Mouse (Mus musculus) hindbrain, embryonic 15.5 days (tissue): ENCODE data around the gene Eva1b. TPM values are rescaled to one million over a fixed set of nuclear protein-coding genes. Genes with fewer than 3 reads are reported as not detected.

Experiments used
- ATAC-seq: fragments of 200-750 bp; cut with Nextera tagmentation; 2 replicates; pipeline ENCODE4 v1.8.0; 2017; ENCODE audit warnings: low read depth, moderate number of reproducible peaks, moderate TSS enrichment; ENCODE audit not compliant: low FRiP score
- H3K27ac ChIP-seq: fragments of 300-500 bp; sonication (generic); replicated peaks from 2 replicates; pipeline ENCODE4 v1.5.1; 2015; ENCODE audit warnings: mild to moderate bottlenecking, inconsistent platforms
- H3K27me3 ChIP-seq: fragments of 300-500 bp; sonication (generic); 2 replicates; pipeline ENCODE4 v1.6.1; 2015; ENCODE audit warnings: control low read depth, inconsistent platforms
- H3K36me3 ChIP-seq: fragments of 300-500 bp; sonication (generic); 2 replicates; pipeline ENCODE4 v1.6.1; 2015; ENCODE audit warnings: control low read depth, inconsistent platforms
- H3K4me1 ChIP-seq: fragments of 300-500 bp; sonication (generic); replicated peaks from 2 replicates; pipeline ENCODE4 v1.6.1; 2015; ENCODE audit warnings: control low read depth, inconsistent platforms
- H3K4me2 ChIP-seq: fragments of 300-500 bp; sonication (generic); 2 replicates; pipeline ENCODE4 v1.6.1; 2015; ENCODE audit warnings: moderate library complexity, mild to moderate bottlenecking, inconsistent platforms
- H3K4me3 ChIP-seq: fragments of 300-500 bp; sonication (generic); 2 replicates; pipeline ENCODE4 v1.5.1; 2015; ENCODE audit warnings: mild to moderate bottlenecking, inconsistent platforms
- H3K9ac ChIP-seq: fragments of 300-500 bp; sonication (generic); 2 replicates; pipeline ENCODE4 v1.6.1; 2015; ENCODE audit warnings: inconsistent platforms
- H3K9me3 ChIP-seq: fragments of 300-500 bp; sonication (generic); 2 replicates; pipeline ENCODE4 v1.6.1; 2016; ENCODE audit warnings: control low read depth, inconsistent platforms
- WGBS: fragments of 180-500 bp; shearing (Covaris S2); methylation state at CpG from one replicate; pipeline ENCODE4 v1.1.7; 2015; 5-methylcytosine and 5-hydroxymethylcytosine counted together
- polyA plus RNA-seq: library from polyadenylated mRNA; unstranded; fragments of >200 nt; fragmentation: Nextera tagmentation; extraction: Ambion mirVana; gene quantifications from 2 replicates; pipeline ENCODE4 v1.2.1, GENCODE M21; 2015

Gene Eva1b
- polyA plus RNA-seq, 1 experiment from 2014 or later = 14.5 TPM

DNA sequence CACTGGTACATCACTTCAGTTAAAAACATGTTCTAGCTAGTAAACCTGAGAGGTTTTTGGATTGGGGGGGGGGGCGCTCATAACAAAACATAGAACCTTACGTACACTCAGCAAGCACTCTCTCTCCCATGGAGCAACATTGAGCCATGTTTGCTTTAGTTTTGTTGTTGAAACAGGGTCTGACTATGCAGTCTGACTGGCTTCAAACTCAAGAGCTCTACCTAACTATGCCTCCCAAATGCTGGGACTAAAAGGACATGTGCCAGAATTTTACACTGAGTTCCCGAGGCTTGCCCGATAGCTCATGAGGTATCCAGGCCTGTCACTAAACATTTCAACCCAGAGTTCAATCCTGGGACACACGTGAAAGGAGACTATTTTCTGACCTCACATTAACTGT lies 35.5 kb downstream of the Eva1b start:
- ATAC-seq = no peak
- H3K27me3 ChIP-seq = no peaks in the 10 kb centered on the region
- H3K4me2 ChIP-seq = no peak overlapping the region
- H3K36me3 ChIP-seq = peaks cover 20% of the 10 kb centered on the region
- no peak overlapping the region for H3K27ac ChIP-seq
- 87% methylated on average over 5 of the region's 5 CpGs for WGBS
- H3K4me1 ChIP-seq = no peaks in the 10 kb centered on the region
- H3K9ac ChIP-seq = no peak overlapping the region
- no peak overlapping the region for H3K4me3 ChIP-seq
- H3K9me3 ChIP-seq = no peaks in the 10 kb centered on the region

DNA sequence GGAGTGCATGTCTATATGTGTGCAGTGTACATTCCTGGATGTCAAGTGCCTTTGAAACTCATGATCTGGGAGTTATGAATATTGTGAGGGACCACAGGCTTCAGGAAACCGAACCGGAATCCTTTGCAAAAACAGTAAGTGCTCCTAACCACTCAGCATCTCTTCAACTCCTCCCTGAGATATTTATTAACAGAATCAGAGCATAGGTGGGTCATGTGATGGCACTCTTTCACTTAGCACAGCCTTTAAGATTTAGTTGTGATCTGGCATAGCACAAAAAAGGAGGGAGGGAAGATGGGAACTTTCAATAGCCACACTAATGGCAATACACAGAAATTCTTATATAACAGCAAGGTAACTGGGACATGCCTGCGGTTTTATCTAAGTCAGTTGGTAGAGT lies 39.6 kb downstream of the Eva1b start:
- Histone ChIP-seq H3K9me3 (no peaks in the 10 kb centered on the region), H3K27ac (no peak overlapping the region), H3K4me1 (no peaks in the 10 kb centered on the region), H3K27me3 (no peaks in the 10 kb centered on the region), H3K36me3 (peaks cover 12% of the 10 kb centered on the region; the same call in 1 of the 2 replicates), H3K4me2 (no peak overlapping the region), H3K9ac (no peak overlapping the region), H3K4me3 (no peak overlapping the region)
- no peak for ATAC-seq
- WGBS = 96% methylated on average over 3 of the region's 3 CpGs

DNA sequence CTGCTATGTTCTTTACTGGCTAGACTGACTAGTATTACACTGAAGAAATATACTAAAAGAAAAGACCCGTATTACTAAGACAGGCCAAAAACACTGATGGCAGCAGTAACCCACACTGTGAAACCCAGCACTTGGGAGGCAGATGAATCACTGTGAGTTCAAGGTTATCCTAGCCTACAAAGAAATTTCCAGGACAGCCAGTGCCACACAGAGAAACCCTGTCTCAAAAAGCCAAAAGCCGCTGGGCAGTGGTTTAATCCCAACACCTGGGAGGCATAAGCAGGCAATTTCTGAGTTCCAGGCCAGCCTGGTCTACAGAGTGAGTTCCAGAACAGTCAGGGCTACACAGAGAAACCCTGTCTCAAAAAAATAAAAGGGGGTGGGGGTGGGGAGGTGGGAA lies 43.1 kb downstream of the Eva1b start:
- Histone ChIP-seq H3K36me3 (peaks cover 26% of the 10 kb centered on the region), H3K9me3 (no peaks in the 10 kb centered on the region), H3K27me3 (no peaks in the 10 kb centered on the region), H3K27ac (no peak overlapping the region), H3K4me3 (no peak overlapping the region), H3K4me1 (no peaks in the 10 kb centered on the region), H3K9ac (no peak overlapping the region), H3K4me2 (no peak overlapping the region)
- 94% methylated on average over 2 of the region's 2 CpGs for WGBS
- no peak for ATAC-seq

DNA sequence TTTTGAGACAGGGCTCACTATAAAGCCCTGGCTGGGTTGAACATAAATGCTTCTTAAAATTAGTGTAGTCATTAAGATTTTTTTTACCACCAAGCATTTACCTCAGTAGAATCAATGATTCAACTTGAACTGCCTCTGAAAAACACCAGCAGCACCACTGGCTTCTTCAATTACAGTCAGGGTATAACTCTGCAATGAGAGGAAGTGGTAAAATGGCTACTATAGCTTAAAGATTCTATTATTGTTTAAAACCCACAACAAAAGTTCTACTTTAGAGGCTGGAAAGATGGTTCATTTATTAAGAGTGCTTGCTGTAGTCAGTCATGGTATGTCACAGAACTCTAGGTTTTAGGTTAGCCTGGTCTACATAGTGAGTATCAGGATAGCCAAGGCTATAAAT lies 46.7 kb downstream of the Eva1b start:
- no peak for ATAC-seq
- no peak overlapping the region for H3K4me3 ChIP-seq
- H3K27ac ChIP-seq = no peak overlapping the region
- no peak overlapping the region for H3K4me2 ChIP-seq
- H3K9me3 ChIP-seq = no peaks in the 10 kb centered on the region
- no peaks in the 10 kb centered on the region for H3K27me3 ChIP-seq
- peaks cover 17% of the 10 kb centered on the region for H3K4me1 ChIP-seq
- no peak overlapping the region for H3K9ac ChIP-seq
- peaks cover 26% of the 10 kb centered on the region for H3K36me3 ChIP-seq

DNA sequence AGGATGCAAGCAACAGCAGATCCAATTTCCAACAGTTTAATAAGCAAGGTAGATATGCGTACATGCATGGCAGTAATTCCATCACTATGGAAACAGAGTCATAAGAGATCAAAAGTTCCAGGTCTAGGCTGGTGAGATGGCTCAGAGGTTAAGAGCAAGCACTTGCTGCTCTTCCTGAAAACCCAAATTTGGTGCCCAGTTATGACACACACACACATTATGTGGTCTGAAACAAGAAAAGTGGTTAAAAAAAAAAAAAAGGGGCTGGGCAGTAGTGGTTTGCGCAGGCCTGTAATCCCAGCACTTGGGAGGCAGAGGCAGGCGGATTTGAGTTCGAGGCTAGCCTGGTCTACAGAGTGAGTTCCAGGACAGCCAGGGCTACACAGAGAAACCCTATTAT lies 47.4 kb downstream of the Eva1b start:
- Histone ChIP-seq H3K36me3 (peaks cover 26% of the 10 kb centered on the region), H3K4me2 (no peak overlapping the region), H3K9ac (no peak overlapping the region), H3K9me3 (no peaks in the 10 kb centered on the region), H3K27ac (no peak overlapping the region), H3K4me3 (no peak overlapping the region), H3K27me3 (no peaks in the 10 kb centered on the region), H3K4me1 (peaks cover 24% of the 10 kb centered on the region)
- 91% methylated on average over 4 of the region's 4 CpGs for WGBS
- ATAC-seq = no peak

DNA sequence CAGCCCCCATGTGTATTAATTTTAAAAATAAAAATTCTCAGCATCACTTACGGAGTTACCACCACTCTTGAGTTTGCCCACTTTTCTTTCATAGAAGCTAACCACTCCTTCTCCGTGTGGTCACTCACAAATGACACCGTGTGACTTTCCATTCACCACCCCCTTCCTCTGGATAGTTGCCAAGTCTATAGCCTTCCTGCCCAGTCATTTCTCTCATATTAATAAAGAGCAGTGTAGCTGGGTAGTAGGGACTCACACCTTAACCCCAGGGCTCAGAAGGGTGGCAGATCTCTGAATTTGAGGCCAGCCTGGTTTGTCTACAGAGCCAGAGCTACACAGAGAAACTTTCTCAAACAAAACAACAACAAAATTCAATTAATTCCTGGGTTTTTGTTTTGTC lies 49.9 kb downstream of the Eva1b start:
- 61% methylated on average over 3 of the region's 3 CpGs for WGBS
- Histone ChIP-seq H3K27ac (no peak overlapping the region), H3K36me3 (peaks cover 16% of the 10 kb centered on the region), H3K4me1 (peaks cover 40% of the 10 kb centered on the region), H3K9ac (no peak overlapping the region), H3K9me3 (no peaks in the 10 kb centered on the region), H3K27me3 (no peaks in the 10 kb centered on the region), H3K4me3 (no peak overlapping the region), H3K4me2 (no peak overlapping the region)
- no peak for ATAC-seq

Other genes with a start within 250 kb of the Eva1b start
- gene Csf3r, start 123.2 kb upstream of the Eva1b start, polyA plus RNA-seq = 0.74 and 0.96 TPM in 2 replicates
- gene Mrps15, start 100.8 kb upstream of the Eva1b start, polyA plus RNA-seq = 123 and 129 TPM in 2 replicates
- gene Oscp1, start 89.2 kb upstream of the Eva1b start, polyA plus RNA-seq = 38.5 and 42.1 TPM in 2 replicates
- 45.8 and 50.3 TPM in 2 replicates for gene Lsm10, start 51.1 kb upstream of the Eva1b start, polyA plus RNA-seq
- gene Stk40, start 43.8 kb upstream of the Eva1b start, polyA plus RNA-seq = 29.6 and 33.9 TPM in 2 replicates
- 1.4 and 2.0 TPM in 2 replicates for gene Sh3d21, start 15.7 kb downstream of the Eva1b start, polyA plus RNA-seq
- gene Thrap3, start 55.0 kb downstream of the Eva1b start, polyA plus RNA-seq = 130 and 141 TPM in 2 replicates
- gene Map7d1, start 108.6 kb downstream of the Eva1b start, polyA plus RNA-seq = 82.9 and 97.5 TPM in 2 replicates
- 172 and 180 TPM in 2 replicates for gene Trappc3, start 114.6 kb downstream of the Eva1b start, polyA plus RNA-seq
- 6.9 and 8.1 TPM in 2 replicates for gene Col8a2, start 139.0 kb downstream of the Eva1b start, polyA plus RNA-seq
- 78.6 and 86.1 TPM in 2 replicates for gene Adprhl2, start 174.0 kb downstream of the Eva1b start, polyA plus RNA-seq
- gene Tekt2, start 177.9 kb downstream of the Eva1b start, polyA plus RNA-seq = 10.7 and 11.4 TPM in 2 replicates